Mouse (Mus musculus): ENCODE measurements around the gene Adamtsl1.

DNA sequence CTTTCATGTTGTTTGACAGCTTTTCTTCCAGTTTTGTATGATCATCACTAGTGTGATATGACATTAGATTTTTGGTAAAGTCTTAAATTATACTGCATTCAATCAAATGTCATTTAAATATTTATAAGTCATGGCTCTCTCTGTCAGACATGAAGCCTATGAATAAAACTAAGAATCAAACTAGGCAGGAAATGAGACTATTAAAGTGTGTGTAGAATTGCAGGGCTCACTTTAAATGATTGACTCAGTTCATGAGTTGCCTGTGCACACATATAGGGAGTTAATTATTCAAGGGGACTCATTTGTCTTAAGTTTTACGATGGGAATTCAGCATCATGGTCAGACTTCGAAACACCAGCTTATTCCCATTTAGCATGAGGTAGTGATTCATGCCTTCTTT is 71.5 kb downstream of the Adamtsl1 start:
- no peak for TF ChIP-seq MAX (IDR thresholded peaks at IDR 0.05; ENCODE audit: low read depth)
- TF ChIP-seq POLR2A (IDR thresholded peaks at IDR 0.05; ENCODE audit: insufficient read length, low read depth), result no peak
- no peak for TF ChIP-seq TCF12 (IDR thresholded peaks at IDR 0.05; ENCODE audit: insufficient read depth, poor library complexity, severe bottlenecking)
- TF ChIP-seq E2F4 (IDR thresholded peaks at IDR 0.05; ENCODE audit: insufficient read depth), result no peak
- no peak for TF ChIP-seq REST (IDR thresholded peaks at IDR 0.05; ENCODE audit: insufficient read depth, insufficient read length)
- TF ChIP-seq MYOD1 (IDR thresholded peaks at IDR 0.05; ENCODE audit: control insufficient read depth in 1 of 3, insufficient read length in 2 of 3, low read depth in 2 of 3), result no peak

All from myocyte (in vitro differentiated cells).